Mouse (Mus musculus): ENCODE results near the gene Larp6. TPM values are rescaled to one million over a fixed set of nuclear protein-coding genes. Genes with fewer than 3 reads are reported as not detected.

The Larp6 gene
- total and polyA plus RNA-seq, 2 experiments from 2014 or later, result 0.41 to 1.2 TPM

GRCm38 (mm10) chr9:60749105-60749504, 36.3 kb downstream of the Larp6 start:
- Histone ChIP-seq H3K9ac (replicated peaks; ENCODE audit: low read depth, low read length) (no peak overlapping the region), H3K9me3 (replicated peaks; ENCODE audit: control insufficient read depth, low read length) (no peaks in the 10 kb centered on the region), H3K4me2 (ENCODE audit: low read depth, low read length) (no peak overlapping the region), H3K4me3 (ENCODE audit: low read depth, low read length) (no peak overlapping the region), H3K27ac (ENCODE audit: low read depth) (no peak overlapping the region), H3K4me1 (ENCODE audit: control insufficient read depth, insufficient read depth) (no peaks in the 10 kb centered on the region), H3K27me3 (ENCODE audit: control insufficient read depth, insufficient read depth, low read length) (no peaks in the 10 kb centered on the region), H3K36me3 (replicated peaks; ENCODE audit: control insufficient read depth, insufficient read depth, low read length) (no peaks in the 10 kb centered on the region)
- ATAC-seq (ENCODE audit: insufficient read depth, low read depth) (no peak), DNase-seq (ENCODE audit: low spot score) (no peak)
- TF ChIP-seq EP300 (IDR thresholded peaks at IDR 0.05; ENCODE audit: low read depth), result no peak
- peak; percentile 9; the same call in 1 of the 2 replicates for TF ChIP-seq CTCF (IDR thresholded peaks at IDR 0.05; ENCODE audit: low read depth)
- WGBS, result 80% methylated on average over 2 of the region's 2 CpGs

- WGBS, result 85% methylated on average over 5 of the region's 5 CpGs
- Histone ChIP-seq H3K4me2 (ENCODE audit: low read depth, low read length) (no peak overlapping the region), H3K4me3 (ENCODE audit: low read depth, low read length) (no peak overlapping the region), H3K9me3 (replicated peaks; ENCODE audit: control insufficient read depth, low read length) (no peaks in the 10 kb centered on the region), H3K27ac (ENCODE audit: low read depth) (no peak overlapping the region), H3K9ac (replicated peaks; ENCODE audit: low read depth, low read length) (no peak overlapping the region), H3K36me3 (replicated peaks; ENCODE audit: control insufficient read depth, insufficient read depth, low read length) (no peaks in the 10 kb centered on the region), H3K4me1 (ENCODE audit: control insufficient read depth, insufficient read depth) (no peaks in the 10 kb centered on the region), H3K27me3 (ENCODE audit: control insufficient read depth, insufficient read depth, low read length) (no peaks in the 10 kb centered on the region)
- ATAC-seq (ENCODE audit: insufficient read depth, low read depth), result no peak
- TF ChIP-seq EP300 (IDR thresholded peaks at IDR 0.05; ENCODE audit: low read depth), result no peak
- no peak for TF ChIP-seq CTCF (IDR thresholded peaks at IDR 0.05; ENCODE audit: low read depth)
- DNase-seq (ENCODE audit: low spot score), result no peak
Observed at GRCm38 (mm10) chr9:60751098-60751497, 38.3 kb downstream of the Larp6 start.

GRCm38 (mm10) chr9:60751971-60752370, 39.2 kb downstream of the Larp6 start:
- Histone ChIP-seq H3K9me3 (replicated peaks; ENCODE audit: control insufficient read depth, low read length) (no peaks in the 10 kb centered on the region), H3K4me3 (ENCODE audit: low read depth, low read length) (no peak overlapping the region), H3K4me2 (ENCODE audit: low read depth, low read length) (no peak overlapping the region), H3K27ac (ENCODE audit: low read depth) (no peak overlapping the region), H3K4me1 (ENCODE audit: control insufficient read depth, insufficient read depth) (no peaks in the 10 kb centered on the region), H3K36me3 (replicated peaks; ENCODE audit: control insufficient read depth, insufficient read depth, low read length) (no peaks in the 10 kb centered on the region), H3K27me3 (ENCODE audit: control insufficient read depth, insufficient read depth, low read length) (no peaks in the 10 kb centered on the region), H3K9ac (replicated peaks; ENCODE audit: low read depth, low read length) (no peak overlapping the region)
- 65% methylated on average over 6 of the region's 6 CpGs for WGBS
- DNase-seq (ENCODE audit: low spot score) (no peak), ATAC-seq (ENCODE audit: insufficient read depth, low read depth) (no peak)
- TF ChIP-seq CTCF (IDR thresholded peaks at IDR 0.05; ENCODE audit: low read depth) (no peak), EP300 (IDR thresholded peaks at IDR 0.05; ENCODE audit: low read depth) (no peak)

GRCm38 (mm10) chr9:60752636-60753035, 39.8 kb downstream of the Larp6 start:
- H3K4me2 ChIP-seq (ENCODE audit: low read depth, low read length), result no peak overlapping the region
- TF ChIP-seq EP300 (IDR thresholded peaks at IDR 0.05; ENCODE audit: low read depth) (no peak), CTCF (IDR thresholded peaks at IDR 0.05; ENCODE audit: low read depth) (no peak)
- H3K4me3 ChIP-seq (ENCODE audit: low read depth, low read length), result no peak overlapping the region
- DNase-seq (ENCODE audit: low spot score) (no peak), ATAC-seq (ENCODE audit: insufficient read depth, low read depth) (no peak)
- H3K27ac ChIP-seq (ENCODE audit: low read depth), result no peak overlapping the region
- no peak overlapping the region for H3K9ac ChIP-seq (replicated peaks; ENCODE audit: low read depth, low read length)
- H3K4me1 ChIP-seq (ENCODE audit: control insufficient read depth, insufficient read depth), result peaks cover 4% of the 10 kb centered on the region; the same call in 1 of the 2 replicates
- no peaks in the 10 kb centered on the region for H3K9me3 ChIP-seq (replicated peaks; ENCODE audit: control insufficient read depth, low read length)
- H3K27me3 ChIP-seq (ENCODE audit: control insufficient read depth, insufficient read depth, low read length), result no peaks in the 10 kb centered on the region
- H3K36me3 ChIP-seq (replicated peaks; ENCODE audit: control insufficient read depth, insufficient read depth, low read length), result no peaks in the 10 kb centered on the region

- H3K9ac ChIP-seq (replicated peaks; ENCODE audit: low read depth, low read length), result no peak overlapping the region
- H3K4me1 ChIP-seq (ENCODE audit: control insufficient read depth, insufficient read depth), result peaks cover 20% of the 10 kb centered on the region
- DNase-seq (ENCODE audit: low spot score) (peak; percentile 63), ATAC-seq (ENCODE audit: insufficient read depth, low read depth) (peak; percentile 34; the same call in 1 of the 2 replicates)
- no peak overlapping the region for H3K4me2 ChIP-seq (ENCODE audit: low read depth, low read length)
- no peaks in the 10 kb centered on the region for H3K36me3 ChIP-seq (replicated peaks; ENCODE audit: control insufficient read depth, insufficient read depth, low read length)
- TF ChIP-seq EP300 (IDR thresholded peaks at IDR 0.05; ENCODE audit: low read depth) (no peak), CTCF (IDR thresholded peaks at IDR 0.05; ENCODE audit: low read depth) (peak; percentile 87)
- WGBS, result 35% methylated on average over 6 of the region's 6 CpGs
- no peak overlapping the region for H3K4me3 ChIP-seq (ENCODE audit: low read depth, low read length)
- no peaks in the 10 kb centered on the region for H3K9me3 ChIP-seq (replicated peaks; ENCODE audit: control insufficient read depth, low read length)
- no peaks in the 10 kb centered on the region for H3K27me3 ChIP-seq (ENCODE audit: control insufficient read depth, insufficient read depth, low read length)
- no peak overlapping the region for H3K27ac ChIP-seq (ENCODE audit: low read depth)
Observed at GRCm38 (mm10) chr9:60756258-60756657, 43.5 kb downstream of the Larp6 start.

All from heart, postnatal 0 days (tissue).